Mouse (Mus musculus): ENCODE measurements around the gene Dtx3. TPM values are rescaled to one million over a fixed set of nuclear protein-coding genes. Genes with fewer than 3 reads are reported as not detected.
"Not testable (repeated sequence)": the region's sequence is repeated elsewhere in the genome, so short reads cannot be mapped to it uniquely, and the experiment has no call there.

Gene Dtx3
- polyA plus RNA-seq, 1 experiment, result 49.8 TPM

- no peaks in the 10 kb centered on the region for H3K27me3 ChIP-seq (ENCODE audit: control insufficient read depth, insufficient read depth, low read length, poor library complexity, severe bottlenecking)
- H3K4me3 ChIP-seq (ENCODE audit: low read depth, low read length), result no peak overlapping the region
- H3K4me1 ChIP-seq (ENCODE audit: control insufficient read depth, insufficient read depth, low read length), result no peaks in the 10 kb centered on the region
- no peak overlapping the region for H3K27ac ChIP-seq (ENCODE audit: insufficient read depth, low read length)
- no peak overlapping the region for H3K9ac ChIP-seq (ENCODE audit: low read depth, poor library complexity, severe bottlenecking)
- H3K36me3 ChIP-seq (ENCODE audit: control insufficient read depth, insufficient read depth, low read length, poor library complexity, severe bottlenecking), result no peaks in the 10 kb centered on the region
- 0 out of 2 replicates have a peak, but pooled peaks cover 7% of the 10 kb centered on the region for H3K9me3 ChIP-seq (replicated peaks; ENCODE audit: control insufficient read depth, insufficient read depth, low read length, poor library complexity, severe bottlenecking)
- TF ChIP-seq POLR2A (IDR thresholded peaks at IDR 0.05; ENCODE audit: insufficient read depth, low read length) (no peak), EP300 (IDR thresholded peaks at IDR 0.05; ENCODE audit: insufficient read depth, low read depth, low read length) (no peak), CTCF (IDR thresholded peaks at IDR 0.05; ENCODE audit: low read depth, low read length) (no peak)
Measured at GRCm38 (mm10) chr10:127153323-127153722, 42.2 kb downstream of the Dtx3 start.

GRCm38 (mm10) chr10:127152556-127152955 lies 43.0 kb downstream of the Dtx3 start:
- peak overlapping the region; percentile 18 for H3K27ac ChIP-seq (ENCODE audit: insufficient read depth, low read length)

GRCm38 (mm10) chr10:127151233-127151632 lies 44.3 kb downstream of the Dtx3 start:
- not testable (repeated sequence) for H3K36me3 ChIP-seq (ENCODE audit: control insufficient read depth, insufficient read depth, low read length, poor library complexity, severe bottlenecking); H3K4me3 ChIP-seq (ENCODE audit: low read depth, low read length); H3K9me3 ChIP-seq (replicated peaks; ENCODE audit: control insufficient read depth, insufficient read depth, low read length, poor library complexity, severe bottlenecking); H3K27me3 ChIP-seq (ENCODE audit: control insufficient read depth, insufficient read depth, low read length, poor library complexity, severe bottlenecking); H3K4me1 ChIP-seq (ENCODE audit: control insufficient read depth, insufficient read depth, low read length); H3K9ac ChIP-seq (ENCODE audit: low read depth, poor library complexity, severe bottlenecking); H3K27ac ChIP-seq (ENCODE audit: insufficient read depth, low read length)

More at GRCm38 (mm10) chr10:127152556-127152955, 43.0 kb downstream of the Dtx3 start:
- not testable (repeated sequence) for H3K9ac ChIP-seq (ENCODE audit: low read depth, poor library complexity, severe bottlenecking); H3K4me1 ChIP-seq (ENCODE audit: control insufficient read depth, insufficient read depth, low read length); H3K9me3 ChIP-seq (replicated peaks; ENCODE audit: control insufficient read depth, insufficient read depth, low read length, poor library complexity, severe bottlenecking); H3K27me3 ChIP-seq (ENCODE audit: control insufficient read depth, insufficient read depth, low read length, poor library complexity, severe bottlenecking); H3K36me3 ChIP-seq (ENCODE audit: control insufficient read depth, insufficient read depth, low read length, poor library complexity, severe bottlenecking); H3K4me3 ChIP-seq (ENCODE audit: low read depth, low read length)

- TF ChIP-seq EP300 (IDR thresholded peaks at IDR 0.05; ENCODE audit: insufficient read depth, low read depth, low read length), result no peak
- TF ChIP-seq POLR2A (IDR thresholded peaks at IDR 0.05; ENCODE audit: insufficient read depth, low read length), result no peak
- TF ChIP-seq CTCF (IDR thresholded peaks at IDR 0.05; ENCODE audit: low read depth, low read length), result no peak
- H3K9me3 ChIP-seq (replicated peaks; ENCODE audit: control insufficient read depth, insufficient read depth, low read length, poor library complexity, severe bottlenecking), result 0 out of 2 replicates have a peak, but pooled peaks cover 7% of the 10 kb centered on the region
- no peaks in the 10 kb centered on the region for H3K27me3 ChIP-seq (ENCODE audit: control insufficient read depth, insufficient read depth, low read length, poor library complexity, severe bottlenecking)
- no peak overlapping the region for H3K27ac ChIP-seq (ENCODE audit: insufficient read depth, low read length)
- H3K4me3 ChIP-seq (ENCODE audit: low read depth, low read length), result no peak overlapping the region
- no peaks in the 10 kb centered on the region for H3K4me1 ChIP-seq (ENCODE audit: control insufficient read depth, insufficient read depth, low read length)
- H3K9ac ChIP-seq (ENCODE audit: low read depth, poor library complexity, severe bottlenecking), result no peak overlapping the region
- no peaks in the 10 kb centered on the region for H3K36me3 ChIP-seq (ENCODE audit: control insufficient read depth, insufficient read depth, low read length, poor library complexity, severe bottlenecking)
Measured at GRCm38 (mm10) chr10:127150471-127150872, 45.1 kb downstream of the Dtx3 start.

GRCm38 (mm10) chr10:127147135-127147534 lies 48.4 kb downstream of the Dtx3 start:
- H3K4me1 ChIP-seq (ENCODE audit: control insufficient read depth, insufficient read depth, low read length), result no peaks in the 10 kb centered on the region
- H3K27me3 ChIP-seq (ENCODE audit: control insufficient read depth, insufficient read depth, low read length, poor library complexity, severe bottlenecking), result no peaks in the 10 kb centered on the region
- no peak overlapping the region for H3K9ac ChIP-seq (ENCODE audit: low read depth, poor library complexity, severe bottlenecking)
- H3K27ac ChIP-seq (ENCODE audit: insufficient read depth, low read length), result no peak overlapping the region
- H3K36me3 ChIP-seq (ENCODE audit: control insufficient read depth, insufficient read depth, low read length, poor library complexity, severe bottlenecking), result no peaks in the 10 kb centered on the region
- TF ChIP-seq EP300 (IDR thresholded peaks at IDR 0.05; ENCODE audit: insufficient read depth, low read depth, low read length) (no peak), CTCF (IDR thresholded peaks at IDR 0.05; ENCODE audit: low read depth, low read length) (no peak), POLR2A (IDR thresholded peaks at IDR 0.05; ENCODE audit: insufficient read depth, low read length) (no peak)
- H3K4me3 ChIP-seq (ENCODE audit: low read depth, low read length), result no peak overlapping the region
- peaks cover 3% of the 10 kb centered on the region; the same call in 1 of the 2 replicates for H3K9me3 ChIP-seq (replicated peaks; ENCODE audit: control insufficient read depth, insufficient read depth, low read length, poor library complexity, severe bottlenecking)

GRCm38 (mm10) chr10:127145303-127145702 lies 50.2 kb downstream of the Dtx3 start:
- Histone ChIP-seq H3K9ac (ENCODE audit: low read depth, poor library complexity, severe bottlenecking) (no peak overlapping the region), H3K4me1 (ENCODE audit: control insufficient read depth, insufficient read depth, low read length) (no peaks in the 10 kb centered on the region), H3K27me3 (ENCODE audit: control insufficient read depth, insufficient read depth, low read length, poor library complexity, severe bottlenecking) (no peaks in the 10 kb centered on the region), H3K27ac (ENCODE audit: insufficient read depth, low read length) (no peak overlapping the region), H3K9me3 (replicated peaks; ENCODE audit: control insufficient read depth, insufficient read depth, low read length, poor library complexity, severe bottlenecking) (no peaks in the 10 kb centered on the region; the same call in 1 of the 2 replicates), H3K36me3 (ENCODE audit: control insufficient read depth, insufficient read depth, low read length, poor library complexity, severe bottlenecking) (no peaks in the 10 kb centered on the region), H3K4me3 (ENCODE audit: low read depth, low read length) (no peak overlapping the region)
- TF ChIP-seq POLR2A (IDR thresholded peaks at IDR 0.05; ENCODE audit: insufficient read depth, low read length), result no peak
- no peak for TF ChIP-seq CTCF (IDR thresholded peaks at IDR 0.05; ENCODE audit: low read depth, low read length)
- TF ChIP-seq EP300 (IDR thresholded peaks at IDR 0.05; ENCODE audit: insufficient read depth, low read depth, low read length), result no peak
